Mouse (Mus musculus) skeletal muscle tissue, adult 2 months (tissue): ENCODE measurements at regions not wholly inside any gene's neighbourhood (a gene's known extent, or its start where the extent isn't known, plus 50 kb on each side); places are given as distances from the start of the nearest gene placed in this dataset.

Experiments
- DNase-seq: peaks from one replicate; pipeline ENCODE4 v3.0.0-alpha.2; 2012; ENCODE audit warnings: low read depth, low spot score

DNA sequence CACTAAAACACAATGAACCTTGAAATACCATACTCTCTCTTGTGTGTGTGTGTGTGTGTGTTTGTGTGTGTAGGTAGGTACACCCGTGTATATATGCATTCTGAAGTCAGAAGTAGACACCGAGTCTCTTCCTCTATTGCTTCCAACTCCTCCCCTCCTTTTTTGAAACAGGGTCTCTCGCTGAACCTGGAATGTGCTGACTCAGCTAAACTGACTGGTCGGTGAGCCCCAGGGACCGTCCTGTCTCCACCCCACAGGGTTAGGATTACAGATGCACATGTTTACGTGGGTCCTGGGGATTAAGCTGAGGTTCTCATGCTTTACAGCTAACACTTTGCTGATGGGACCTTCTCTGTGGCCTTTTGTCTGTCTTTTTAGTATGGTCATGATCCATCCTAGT lies 74.8 kb upstream of the Nfil3 start:
- no peak for DNase-seq

DNA sequence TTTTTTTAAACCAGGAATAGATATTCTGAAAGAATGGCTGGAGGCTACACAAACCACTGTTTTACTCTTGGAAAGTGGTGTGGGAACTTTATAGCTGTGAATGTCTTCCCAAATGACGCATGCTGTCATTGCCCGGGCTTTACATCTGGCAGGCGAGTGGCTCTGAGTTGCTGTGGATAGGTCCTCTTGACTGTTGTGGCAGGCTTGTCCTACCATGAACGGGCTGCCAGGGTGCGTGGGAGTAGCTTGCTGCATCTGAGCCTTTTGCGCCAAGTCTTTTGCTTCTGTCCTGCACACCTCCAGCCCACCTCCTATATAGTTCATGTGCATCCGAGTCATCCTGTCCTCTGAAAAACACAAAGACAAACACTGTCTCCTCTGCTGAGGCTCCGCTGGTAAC lies 72.3 kb upstream of the Nfil3 start:
- DNase-seq = no peak

DNA sequence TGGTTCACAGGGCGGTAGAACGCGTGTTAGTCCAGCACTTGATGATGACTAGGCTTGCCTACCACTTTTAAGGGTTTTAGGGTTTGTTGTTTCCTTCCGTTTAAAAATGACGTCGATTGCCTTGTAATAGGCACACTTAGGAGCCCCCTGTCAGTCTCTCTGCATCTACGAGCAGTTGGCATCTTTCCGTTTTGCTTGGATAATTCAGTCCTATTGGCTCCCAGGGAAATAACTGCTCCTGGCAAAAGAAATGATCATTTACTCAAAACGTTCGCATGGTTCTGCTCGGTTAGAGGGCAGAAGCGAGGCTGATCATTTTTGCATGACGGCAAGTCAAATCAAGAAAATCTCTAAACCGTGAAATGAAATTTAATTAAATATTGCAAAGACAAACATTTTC lies 71.9 kb upstream of the Nfil3 start:
- no peak for DNase-seq

DNA sequence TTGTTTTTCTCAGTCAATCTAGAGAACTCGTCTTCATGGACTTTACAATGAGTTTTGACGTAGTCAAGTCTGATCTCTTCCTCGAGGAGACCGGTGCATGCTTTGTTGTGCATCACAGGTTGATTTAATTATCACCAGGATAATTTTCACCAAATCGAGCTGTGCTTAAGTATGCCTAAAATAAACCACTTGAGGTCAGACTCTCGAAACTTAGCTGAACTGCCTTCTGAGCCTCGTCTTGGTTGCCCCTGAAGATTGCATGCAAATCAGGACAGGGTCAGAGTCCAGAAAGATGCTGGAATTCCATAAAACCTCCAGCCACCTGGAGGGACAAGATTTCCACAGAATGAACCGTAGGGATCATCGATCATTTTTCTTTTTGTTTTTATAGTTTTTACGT lies 71.3 kb upstream of the Nfil3 start:
- no peak for DNase-seq

DNA sequence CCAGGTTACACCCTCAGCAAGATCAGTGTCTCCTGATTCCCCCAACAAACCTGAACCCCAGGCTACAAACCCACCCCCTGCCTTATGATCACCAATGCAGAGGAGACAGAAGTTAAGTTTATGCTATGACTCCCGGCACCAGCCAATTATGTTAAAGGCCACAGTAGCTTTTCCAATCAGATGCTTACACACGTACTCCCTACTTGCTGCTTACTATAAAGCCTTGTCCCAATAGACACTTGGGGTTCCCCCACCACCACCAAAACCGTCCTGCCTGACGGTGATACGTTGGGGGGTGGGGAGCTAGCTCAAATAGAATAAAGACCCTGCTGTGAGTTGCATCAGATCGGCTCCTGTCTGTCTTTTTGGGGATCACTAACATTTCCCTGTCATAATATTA lies 70.5 kb upstream of the Nfil3 start:
- no peak for DNase-seq

DNA sequence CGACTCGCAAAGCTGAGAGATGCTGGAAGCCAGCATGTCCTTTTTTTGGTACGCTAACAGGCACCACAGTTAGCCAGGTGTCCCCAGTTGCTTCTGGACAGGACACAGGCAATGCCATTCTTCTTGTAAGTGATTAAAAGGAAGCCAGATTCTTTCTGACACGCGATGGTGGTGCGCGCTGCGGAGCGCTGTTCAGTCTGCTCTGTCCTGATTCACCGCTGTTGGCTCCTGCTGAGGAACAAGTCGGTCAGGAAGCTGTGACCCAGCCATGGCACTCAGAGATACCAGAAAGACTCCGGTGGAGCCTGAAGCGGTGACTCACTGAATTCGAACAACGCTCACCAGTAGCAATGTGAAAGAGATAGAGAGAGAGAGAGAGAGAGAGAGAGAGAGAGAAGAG lies 68.3 kb upstream of the Nfil3 start:
- no peak for DNase-seq

DNA sequence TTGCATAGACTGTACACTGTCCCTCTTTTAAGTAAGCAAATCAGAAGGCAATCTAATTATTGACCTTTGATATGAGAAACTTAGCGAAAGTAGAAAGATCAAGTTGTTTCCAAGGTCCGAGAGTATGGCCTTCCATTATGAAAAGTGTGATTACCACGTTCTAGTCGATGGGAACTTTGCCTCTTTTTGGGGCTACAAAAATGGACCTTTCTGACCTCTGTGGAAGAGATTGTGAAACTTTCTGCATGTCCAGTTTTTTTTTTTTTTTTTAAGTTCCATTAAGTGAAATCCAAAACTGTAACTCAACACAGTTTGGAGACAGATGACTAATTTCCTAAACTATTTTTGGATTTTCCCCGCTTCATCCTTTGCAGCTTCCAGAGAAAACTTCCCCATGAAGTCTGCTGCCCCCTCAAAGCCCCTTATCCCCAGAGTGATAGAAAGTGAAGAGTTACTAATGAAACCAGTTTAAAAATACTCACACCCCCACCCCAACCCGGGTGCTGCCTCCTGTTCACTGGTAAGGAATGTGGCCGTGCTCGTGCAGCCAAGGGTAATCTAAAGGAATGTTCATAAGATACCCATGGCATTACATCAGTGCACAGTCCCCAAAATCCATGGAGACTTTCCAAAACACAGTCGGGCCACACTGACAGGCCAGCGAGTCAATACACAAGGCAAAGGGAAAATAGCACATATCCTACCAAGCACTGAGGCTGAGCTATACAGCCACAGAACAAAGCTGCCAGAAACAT lies 52.5 kb upstream of the Nfil3 start:
- DNase-seq = peak; percentile 55
